Mouse (Mus musculus) adrenal gland (tissue): ENCODE measurements around the gene Trap1a.
"Not testable (repeated sequence)": the region's sequence is repeated elsewhere in the genome, so short reads cannot be mapped to it uniquely, and the experiment has no call there.

Experiments
- intact Hi-C: fragments of 180-260 bp; cut with DNase I; formaldehyde crosslinking; loops from one replicate; pipeline ENCODE4 v1.15.1; 2025
- long read RNA-seq, 2 experiments: library from polyadenylated mRNA; unstranded; transcript quantifications; one replicate each; pipeline ENCODE4 v2.0.0; 2020; ENCODE audit warnings: borderline replicate concordance in 1 of 2; ENCODE audit not compliant: insufficient replicate concordance in 1 of 2

Gene Trap1a
- long read RNA-seq, experiment 1, result 0 reads
- long read RNA-seq, experiment 2, result 0 reads

DNA sequence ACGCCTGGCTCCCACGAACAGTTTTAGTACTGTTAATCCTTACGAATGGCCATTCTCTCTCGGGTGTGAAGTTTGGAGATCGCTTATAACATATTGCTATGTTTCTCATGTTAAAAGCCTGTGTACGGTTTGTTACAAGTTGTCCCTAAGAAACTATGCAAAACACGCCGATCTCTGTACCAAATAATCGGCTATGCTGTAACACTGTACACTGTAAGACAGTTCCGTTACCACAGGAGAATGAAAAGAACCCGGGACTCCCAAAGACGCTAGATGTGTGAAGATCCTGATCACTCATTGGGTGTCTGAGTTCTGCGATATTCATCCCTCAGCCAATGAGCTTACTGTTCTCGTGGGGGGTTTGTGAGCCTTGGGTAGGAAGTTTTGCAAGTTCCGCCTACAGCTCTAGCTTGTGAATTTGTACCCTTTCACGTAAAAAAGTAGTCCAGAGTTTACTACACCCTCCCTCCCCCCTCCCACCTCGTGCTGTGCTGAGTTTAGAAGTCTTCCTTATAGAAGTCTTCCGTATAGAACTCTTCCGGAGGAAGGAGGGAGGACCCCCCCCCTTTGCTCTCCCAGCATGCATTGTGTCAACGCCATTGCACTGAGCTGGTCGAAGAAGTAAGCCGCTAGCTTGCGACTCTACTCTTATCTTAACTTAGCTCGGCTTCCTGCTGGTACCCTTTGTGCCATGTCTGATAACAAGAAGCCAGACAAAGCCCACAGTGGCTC is at the start of gene Trap1a:
Gene Trap1a (plus strand): TSS at position 421 of the 732 bp plus-strand sequence.
- intact Hi-C loops, result no loop called here

DNA sequence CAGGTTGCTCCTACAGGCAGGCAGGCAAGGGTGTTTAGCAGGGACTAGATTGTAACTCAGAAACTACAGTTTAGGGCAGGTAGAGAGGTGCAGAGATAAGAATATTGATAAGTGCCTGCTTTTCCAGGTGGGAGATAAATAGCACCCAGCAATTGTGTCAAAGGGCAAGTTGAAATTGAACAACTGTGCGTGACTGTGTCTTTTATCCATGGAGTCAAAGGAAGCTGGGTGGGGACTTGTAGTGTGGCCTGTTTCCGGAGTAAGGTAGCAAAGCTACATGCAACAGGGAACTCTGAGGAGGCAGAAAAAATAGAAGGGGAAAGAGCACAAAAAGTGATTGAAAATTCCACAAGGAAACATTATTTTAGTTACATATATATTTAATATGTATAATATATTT is 40.4 kb upstream of the Trap1a start:
- intact Hi-C loops, result no loop called here

DNA sequence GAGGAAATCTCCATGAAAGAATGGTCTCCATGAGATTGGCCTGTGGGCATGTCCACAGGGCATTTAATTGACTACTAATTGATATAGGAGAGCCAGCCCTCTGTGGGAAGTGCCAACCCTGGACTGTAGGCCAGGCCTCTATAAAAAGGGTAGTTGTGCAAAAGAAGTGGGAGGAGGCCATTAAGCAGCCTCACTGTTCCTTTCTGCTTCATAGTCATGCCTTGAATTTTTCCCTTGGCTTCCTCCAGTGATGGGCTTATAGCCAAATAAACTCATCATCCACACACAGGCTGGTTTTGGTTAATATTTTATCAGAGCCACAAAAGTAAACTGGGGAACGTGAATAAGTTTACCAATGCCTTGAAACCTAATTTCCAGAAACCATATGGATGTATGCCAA is 38.2 kb upstream of the Trap1a start:
- intact Hi-C loops, result no loop called here

DNA sequence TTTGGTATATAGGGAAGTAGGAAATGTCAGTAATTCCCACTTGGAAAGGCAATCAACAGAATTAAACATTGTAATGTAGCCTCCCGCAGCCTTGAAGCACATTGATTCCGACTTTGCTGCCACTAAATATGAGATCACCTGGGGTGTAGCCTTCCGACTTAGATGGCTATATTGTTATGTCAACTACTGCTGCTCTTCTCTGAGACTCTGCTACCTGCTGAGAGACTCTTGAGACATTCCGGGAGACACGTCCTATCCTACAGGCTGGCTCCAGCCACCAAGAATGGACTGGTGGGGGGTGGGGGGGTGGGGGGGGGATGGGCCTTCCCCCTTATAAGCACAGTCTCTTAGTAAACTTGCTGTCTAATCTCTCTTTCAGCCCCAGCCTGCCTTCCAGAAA is 16.1 kb upstream of the Trap1a start:
- intact Hi-C loops, result not testable (repeated sequence)

DNA sequence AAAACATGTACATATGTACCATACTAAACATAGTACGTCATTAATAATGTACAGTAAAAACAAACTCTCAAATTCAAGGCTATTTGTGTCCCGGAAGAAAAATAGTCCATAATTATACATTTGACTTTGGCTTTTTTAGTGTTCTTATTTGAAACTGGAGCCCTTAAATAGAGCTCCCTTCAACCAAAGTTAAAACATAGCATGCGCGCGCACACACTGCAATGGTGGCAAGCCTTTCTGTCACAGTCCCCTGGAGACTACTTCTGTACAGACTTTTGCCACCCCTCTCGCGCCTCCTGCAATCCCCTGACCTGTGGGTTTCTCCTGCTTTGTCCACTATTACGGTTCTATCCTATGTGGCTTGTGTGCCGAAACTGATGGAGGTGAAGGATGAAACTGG is 900 bp upstream of the Trap1a start:
- intact Hi-C loops, result no loop called here

DNA sequence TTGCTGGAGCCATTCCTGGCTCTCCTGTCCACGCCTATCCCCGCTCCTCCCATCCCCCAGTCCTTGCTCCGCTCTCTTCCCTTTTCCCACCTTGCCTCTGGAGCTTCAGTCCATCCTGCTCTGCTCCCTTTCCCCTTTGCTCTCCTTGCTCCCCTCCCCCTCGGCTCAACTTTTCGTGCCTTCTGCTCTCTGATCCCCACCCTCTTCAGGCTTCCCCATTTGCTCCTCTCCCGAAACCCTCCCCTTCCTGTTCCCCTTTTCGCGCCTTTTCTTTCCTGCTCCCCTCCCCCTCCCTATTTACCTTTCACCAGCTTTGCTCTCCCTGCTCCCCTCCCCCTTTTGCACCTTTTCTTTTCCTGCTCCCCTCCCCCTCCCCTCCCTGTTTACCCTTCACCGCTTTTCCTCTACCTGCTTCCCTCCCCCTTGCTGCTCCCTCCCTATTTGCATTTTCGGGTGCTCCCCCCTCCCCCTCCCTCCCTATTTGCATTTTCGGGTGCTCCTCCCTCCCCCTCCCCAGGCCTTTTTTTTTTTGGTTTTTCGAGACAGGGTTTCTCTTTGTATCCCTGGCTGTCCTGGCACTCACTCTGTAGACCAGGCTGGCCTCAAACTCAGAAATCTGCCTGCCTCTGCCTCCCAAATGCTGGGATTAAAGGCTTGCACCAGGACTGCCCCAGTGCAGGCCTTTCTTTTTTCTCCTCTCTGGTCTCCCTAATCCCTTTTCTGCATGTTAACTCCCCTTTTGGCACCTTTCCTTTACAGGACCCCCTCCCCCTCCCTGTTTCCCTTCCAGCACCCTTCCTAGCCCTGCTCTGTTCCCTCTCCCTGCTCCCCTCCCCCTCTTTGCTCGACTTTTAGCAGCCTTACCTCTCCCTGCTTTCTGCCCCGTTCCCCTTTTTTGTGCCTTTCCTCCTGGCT is 1.3 kb downstream of the Trap1a start:
- intact Hi-C loops, result no loop called here

DNA sequence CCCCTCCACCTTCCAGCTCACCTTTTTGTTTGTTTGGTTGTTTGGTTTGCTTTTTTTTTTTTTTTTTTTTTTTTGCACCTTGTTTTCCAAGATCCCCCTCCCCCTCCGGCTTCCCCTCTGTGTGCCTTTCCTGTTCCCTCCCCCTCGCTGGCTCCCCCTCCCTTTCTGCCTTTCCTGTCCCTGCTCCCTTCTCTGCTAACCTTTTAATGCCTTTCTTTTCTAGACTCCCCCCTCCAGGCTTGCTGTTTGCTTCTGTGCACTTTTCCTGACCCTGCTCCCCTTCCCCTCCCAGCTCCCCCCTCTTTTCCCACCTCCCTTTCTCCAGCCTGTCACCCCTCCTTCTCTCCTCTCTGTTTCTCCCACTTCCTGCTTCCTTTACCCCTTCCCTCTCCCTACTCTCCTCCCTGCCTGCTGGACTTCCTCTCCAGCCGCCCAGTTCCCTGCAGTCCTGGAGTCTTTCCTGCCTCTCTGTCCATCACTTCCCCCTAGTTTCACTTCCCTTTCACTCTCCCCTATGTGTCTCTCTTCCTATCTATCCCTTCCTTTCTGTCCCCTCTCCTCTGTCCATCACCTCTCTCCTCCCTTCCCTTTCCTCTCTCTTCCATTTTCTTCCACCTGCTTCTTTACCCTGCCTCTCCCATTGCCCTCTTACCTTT is 2.1 kb downstream of the Trap1a start:
- intact Hi-C loops, result no loop called here

DNA sequence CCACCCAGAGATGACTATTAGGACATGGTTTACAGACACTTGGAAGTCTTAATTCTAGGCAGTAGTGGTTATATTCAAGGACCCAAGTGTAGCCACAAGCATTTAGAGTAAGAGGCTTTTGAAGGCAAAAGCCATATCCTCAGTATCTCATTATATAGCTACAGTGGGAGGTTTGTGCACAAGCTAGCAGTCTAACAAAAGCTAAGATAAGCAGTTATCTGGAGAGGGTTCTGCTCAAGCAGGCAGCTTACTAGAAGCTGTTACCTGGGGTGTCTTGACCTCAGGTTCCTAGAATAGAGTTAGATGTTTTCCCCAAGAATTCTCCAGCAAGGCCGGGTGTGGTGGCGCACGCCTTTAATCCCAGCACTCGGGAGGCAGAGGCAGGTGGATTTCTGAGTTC is 6.1 kb downstream of the Trap1a start:
- intact Hi-C loops, result no loop called here

DNA sequence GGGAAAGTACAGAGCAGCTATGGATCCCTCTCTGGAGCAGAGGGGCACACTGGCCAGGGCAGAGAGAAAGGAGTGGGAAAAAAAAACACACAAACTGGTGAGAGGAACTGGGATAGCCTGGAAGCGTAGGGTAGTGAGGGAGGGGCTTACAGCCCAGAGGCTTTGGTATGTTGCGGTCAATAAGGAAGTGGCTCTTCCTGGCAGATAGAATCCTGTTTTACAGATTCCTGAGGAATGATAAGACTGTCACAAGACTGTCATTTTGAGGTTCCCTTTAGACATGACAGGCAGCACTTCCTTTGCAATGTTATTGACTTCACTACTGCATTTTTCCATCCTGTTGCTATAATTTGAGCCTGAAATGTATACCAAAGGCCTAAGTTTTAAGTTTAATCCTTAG is 7.7 kb downstream of the Trap1a start:
- intact Hi-C loops, result no loop called here

DNA sequence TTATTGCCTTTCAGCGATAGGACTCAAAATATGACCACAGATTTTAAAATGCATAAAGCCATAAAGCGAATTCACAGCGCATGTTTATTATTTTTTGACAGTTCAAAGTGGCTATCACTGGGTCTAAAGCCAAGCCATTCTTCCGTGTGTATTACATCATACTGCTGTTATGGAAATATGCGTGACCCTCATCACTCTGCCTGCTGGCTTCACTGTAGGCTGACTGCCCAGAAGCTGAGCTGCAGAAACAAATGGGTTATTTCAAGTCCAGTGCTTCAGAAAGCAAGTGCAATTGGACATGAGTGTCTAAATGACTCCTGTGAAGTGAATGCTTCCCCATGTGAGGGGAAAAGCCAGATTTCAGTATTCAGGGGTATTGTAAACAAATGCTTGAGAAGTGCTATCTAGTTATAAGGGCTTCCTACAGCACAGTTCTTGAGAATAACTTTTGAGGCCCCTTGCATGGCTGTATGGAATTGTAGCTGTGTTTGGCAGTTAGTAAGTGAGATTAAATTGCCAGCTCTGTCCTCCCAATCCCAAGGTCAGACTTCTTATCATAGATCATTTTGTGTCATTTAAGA is 18.8 kb downstream of the Trap1a start:
- intact Hi-C loops, result no loop called here

DNA sequence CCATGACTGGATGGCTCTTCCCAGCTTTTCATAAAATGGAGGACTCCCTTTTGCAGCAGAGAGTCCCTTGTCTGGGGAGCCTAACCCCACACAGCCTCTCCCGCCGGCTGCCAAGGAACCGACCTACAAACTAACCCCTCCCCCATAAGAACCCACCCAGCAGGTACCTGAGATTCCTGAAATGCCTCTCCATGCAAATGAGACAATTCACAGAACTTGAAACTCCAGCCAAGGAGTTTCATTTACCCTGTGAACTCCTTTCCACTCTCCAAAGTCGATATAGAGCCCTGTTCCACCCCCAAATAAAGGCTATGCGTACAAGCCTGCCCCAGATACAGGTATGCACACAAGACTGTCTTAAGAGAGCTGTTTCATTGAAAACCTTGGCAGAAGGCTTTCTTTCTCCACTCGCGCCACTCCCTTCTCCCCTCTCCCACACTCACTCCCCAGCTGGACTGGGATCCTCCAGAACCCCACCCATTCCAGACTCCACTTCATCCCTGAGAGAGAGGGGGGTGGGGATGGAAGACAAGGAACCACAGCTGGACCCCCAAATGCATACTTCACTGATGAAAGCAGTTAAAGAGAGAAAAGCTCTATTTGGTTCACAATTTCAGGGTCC is 24.3 kb downstream of the Trap1a start:
- intact Hi-C loops, result no loop called here

DNA sequence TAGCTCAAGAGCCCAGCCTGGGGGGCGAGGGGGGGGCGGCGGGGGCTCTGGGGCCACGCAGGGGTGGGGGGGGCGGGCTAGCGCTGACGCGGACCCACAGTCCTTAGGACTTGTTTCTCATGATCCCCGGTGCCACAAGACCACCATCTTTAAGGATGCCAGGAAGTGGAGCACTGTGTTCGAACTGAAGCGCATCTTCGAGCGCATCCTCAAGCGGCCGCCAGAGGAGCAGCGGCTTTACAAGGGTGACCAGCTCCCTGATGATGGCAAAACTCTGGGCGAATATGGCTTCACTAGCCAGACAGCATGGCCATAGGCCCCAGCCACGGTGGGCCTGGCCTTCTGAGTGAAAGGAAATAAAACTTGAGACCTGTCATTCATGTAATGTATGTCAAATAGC is 24.9 kb downstream of the Trap1a start:
- intact Hi-C loops, result no loop called here

DNA sequence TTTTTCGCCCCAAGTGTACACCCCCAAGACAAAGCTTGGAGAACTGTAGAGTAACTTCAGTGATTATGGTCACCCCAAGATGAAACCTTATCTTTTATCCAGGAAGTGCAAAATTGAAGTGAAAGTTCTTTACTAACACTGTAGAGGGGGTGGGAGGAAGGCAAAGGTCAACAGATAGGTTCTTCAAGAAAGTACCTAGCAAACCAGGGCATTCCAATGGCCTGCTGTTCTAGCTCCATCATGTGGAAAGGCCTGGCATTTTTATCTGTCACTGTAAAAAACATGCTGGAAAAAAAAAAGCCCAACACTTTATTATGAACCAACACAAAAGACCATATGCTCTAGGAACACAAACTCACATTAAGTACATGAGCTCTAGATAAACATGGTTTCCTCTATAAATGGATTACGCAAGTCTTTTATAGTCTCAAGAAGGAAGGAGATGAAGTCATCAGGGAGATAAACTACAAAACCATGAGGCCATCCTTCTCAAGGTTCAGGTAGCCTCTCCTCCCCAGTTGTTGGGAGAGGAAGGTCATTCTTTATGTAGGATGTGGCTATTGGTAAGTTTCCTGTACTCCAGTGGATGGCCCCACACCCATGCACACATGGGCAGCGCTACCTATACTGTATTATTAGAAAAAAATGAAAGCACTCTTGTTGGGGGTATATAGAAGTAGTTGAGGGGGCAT is 33.5 kb downstream of the Trap1a start:
- intact Hi-C loops, result no loop called here

DNA sequence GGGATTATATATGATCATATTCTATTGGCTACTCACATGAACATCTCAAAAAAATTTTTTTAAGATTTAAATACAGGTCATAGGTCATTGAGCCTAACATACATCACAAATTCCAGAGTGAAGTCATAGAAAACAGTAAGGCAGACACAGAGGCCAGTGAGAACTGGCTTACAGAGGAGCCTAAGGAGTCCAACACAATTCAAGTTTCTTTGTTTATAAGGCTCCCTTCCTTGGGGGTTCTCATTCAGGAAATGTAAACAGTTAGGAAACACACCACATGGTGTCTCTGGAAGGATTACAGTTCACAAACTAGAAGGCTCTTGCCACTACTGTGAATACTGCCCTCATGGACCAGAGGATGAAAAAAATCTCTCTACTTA is 34.0 kb downstream of the Trap1a start:
- intact Hi-C loops, result no loop called here

DNA sequence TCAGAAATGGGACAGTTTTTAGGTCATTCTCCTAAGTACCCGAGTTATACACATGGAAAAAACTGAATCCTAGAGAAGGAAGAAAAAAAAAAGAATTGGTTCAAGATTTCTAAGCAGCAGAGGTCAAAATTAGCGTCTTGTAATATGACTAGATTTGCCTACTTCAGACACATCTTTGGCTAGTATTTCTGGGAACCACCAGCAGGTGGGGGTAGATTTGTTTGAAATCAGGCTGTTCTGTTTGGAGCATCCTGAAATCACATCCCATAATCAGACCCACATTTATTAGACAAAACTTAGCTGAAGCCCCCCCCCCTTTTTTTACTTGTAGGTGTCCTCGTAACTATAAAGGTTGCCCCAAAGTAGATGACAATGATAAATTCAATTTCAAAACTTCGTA is 35.6 kb downstream of the Trap1a start:
- intact Hi-C loops, result no loop called here

DNA sequence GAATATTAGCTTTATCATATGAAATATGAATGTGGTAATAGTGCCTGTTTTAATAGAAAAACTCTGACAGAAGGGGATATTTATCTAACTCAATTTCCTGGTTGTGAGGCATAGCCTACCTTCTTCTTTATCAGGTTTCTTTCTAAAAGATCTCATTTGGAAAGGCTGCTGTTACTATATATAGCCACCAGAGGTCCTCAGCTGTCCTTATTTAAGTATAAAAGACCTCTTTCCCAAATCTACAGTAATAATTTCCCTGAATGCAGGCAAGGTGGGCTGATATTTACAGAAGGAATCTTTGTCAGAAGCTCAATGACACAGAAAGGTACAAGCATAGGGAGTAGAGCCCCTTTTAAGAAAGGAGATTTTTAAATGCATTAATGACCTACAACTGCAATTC is 39.2 kb downstream of the Trap1a start:
- intact Hi-C loops, result no loop called here
